Mouse (Mus musculus): ENCODE data around the gene Fkbp11. TPM values are rescaled to one million over a fixed set of nuclear protein-coding genes. Genes with fewer than 3 reads are reported as not detected.
"Not testable (repeated sequence)": the region's sequence is repeated elsewhere in the genome, so short reads cannot be mapped to it uniquely, and the experiment has no call there.

Fkbp11 gene
- total RNA-seq, 2 experiments from 2014 or later, result 0.66 to 1.3 TPM

GRCm38 (mm10) chr15:98762201-98762621, 34.2 kb upstream of the Fkbp11 start:
- TF ChIP-seq CTCF (conservative IDR thresholded peaks at IDR 0.05), result no peak
- peak; percentile 72 to 82 for DNase-seq (ENCODE audit: low spot score in 2 of 2)
- Histone ChIP-seq H3K4me3 (peak overlapping the region; percentile 97), H3K27ac (peak overlapping the region; percentile 93)

- TF ChIP-seq CTCF (conservative IDR thresholded peaks at IDR 0.05), result no peak
- H3K27ac ChIP-seq, result no peak overlapping the region
- DNase-seq (ENCODE audit: low spot score in 2 of 2), result no peak
- no peak overlapping the region for H3K4me3 ChIP-seq
These were observed 26.1 kb upstream of the Fkbp11 start for GRCm38 (mm10) chr15:98754125-98754524.

- H3K27ac ChIP-seq, result no peak overlapping the region
- no peak overlapping the region for H3K4me3 ChIP-seq
- DNase-seq (ENCODE audit: low spot score in 2 of 2), result no peak
- TF ChIP-seq CTCF (conservative IDR thresholded peaks at IDR 0.05), result no peak
These were observed 25.0 kb upstream of the Fkbp11 start for GRCm38 (mm10) chr15:98753021-98753423.

GRCm38 (mm10) chr15:98749093-98749492, 21.1 kb upstream of the Fkbp11 start:
- TF ChIP-seq CTCF (conservative IDR thresholded peaks at IDR 0.05), result no peak
- DNase-seq (ENCODE audit: low spot score in 2 of 2), result no peak
- no peak overlapping the region for H3K4me3 ChIP-seq

GRCm38 (mm10) chr15:98747296-98747695, 19.3 kb upstream of the Fkbp11 start:
- Histone ChIP-seq H3K27ac (0 out of 2 replicates have a peak overlapping the region, but pooled peaks have one; percentile 18), H3K4me3 (no peak overlapping the region)
- DNase-seq (ENCODE audit: low spot score in 2 of 2), result no peak
- no peak for TF ChIP-seq CTCF (conservative IDR thresholded peaks at IDR 0.05)

More at GRCm38 (mm10) chr15:98749093-98749492, 21.1 kb upstream of the Fkbp11 start:
- no peak overlapping the region for H3K27ac ChIP-seq

- DNase-seq (ENCODE audit: low spot score in 2 of 2), result no peak
- no peak for TF ChIP-seq CTCF (conservative IDR thresholded peaks at IDR 0.05)
- peak overlapping the region; percentile 43; the same call in 1 of the 2 replicates for H3K27ac ChIP-seq
- no peak overlapping the region for H3K4me3 ChIP-seq
These were observed 18.5 kb upstream of the Fkbp11 start for GRCm38 (mm10) chr15:98746344-98746965.

- not testable (repeated sequence) for H3K27ac ChIP-seq; H3K4me3 ChIP-seq; DNase-seq (ENCODE audit: low spot score in 2 of 2)
These were observed 15.9 kb upstream of the Fkbp11 start for GRCm38 (mm10) chr15:98743863-98744262.

GRCm38 (mm10) chr15:98742766-98743428, 14.9 kb upstream of the Fkbp11 start:
- Histone ChIP-seq H3K27ac (peak overlapping the region; percentile 55; the same call in 1 of the 2 replicates), H3K4me3 (no peak overlapping the region)
- no peak for TF ChIP-seq CTCF (conservative IDR thresholded peaks at IDR 0.05)
- no peak for DNase-seq (ENCODE audit: low spot score in 2 of 2)

- TF ChIP-seq CTCF (conservative IDR thresholded peaks at IDR 0.05), result no peak
- Histone ChIP-seq H3K27ac (no peak overlapping the region), H3K4me3 (no peak overlapping the region)
- peak in 1 of 2 experiments; percentile 32 for DNase-seq (ENCODE audit: low spot score in 2 of 2)
These were observed 12.2 kb upstream of the Fkbp11 start for GRCm38 (mm10) chr15:98740219-98740618.

GRCm38 (mm10) chr15:98738796-98739195, 10.8 kb upstream of the Fkbp11 start:
- TF ChIP-seq CTCF (conservative IDR thresholded peaks at IDR 0.05), result peak; percentile 47
- Histone ChIP-seq H3K4me3 (no peak overlapping the region), H3K27ac (no peak overlapping the region)
- no peak for DNase-seq (ENCODE audit: low spot score in 2 of 2)

- DNase-seq (ENCODE audit: low spot score in 2 of 2), result peak in 1 of 2 experiments; percentile 58
- Histone ChIP-seq H3K4me3 (no peak overlapping the region), H3K27ac (no peak overlapping the region)
- peak; percentile 82 for TF ChIP-seq CTCF (conservative IDR thresholded peaks at IDR 0.05)
These were observed 9.9 kb upstream of the Fkbp11 start for GRCm38 (mm10) chr15:98737881-98738280.

GRCm38 (mm10) chr15:98736521-98736920, 8.5 kb upstream of the Fkbp11 start:
- TF ChIP-seq CTCF (conservative IDR thresholded peaks at IDR 0.05), result no peak
- no peak for DNase-seq (ENCODE audit: low spot score in 2 of 2)
- no peak overlapping the region for H3K4me3 ChIP-seq
- H3K27ac ChIP-seq, result no peak overlapping the region

- Histone ChIP-seq H3K4me3 (no peak overlapping the region), H3K27ac (no peak overlapping the region)
- no peak for TF ChIP-seq CTCF (conservative IDR thresholded peaks at IDR 0.05)
- DNase-seq (ENCODE audit: low spot score in 2 of 2), result no peak
These were observed 6.1 kb upstream of the Fkbp11 start for GRCm38 (mm10) chr15:98733976-98734566.

Measured in layer of hippocampus, adult 2 months (tissue).